ENCODE assay signal across 11 mouse cellular contexts in genomic region chr12:100398268-100398943, GRCm38 (mm10).
DNase-seq lines count a peak whose midpoint lies in the region; ATAC-seq lines count a peak whose summit lies in the region.
"Had no signal": no experiment of that assay in that cellular context is flagged by ENCODE, and none has a peak within 500 bp of the region (broad histone marks: within the 10 kb centered on the region; RNA-seq: fewer than 3 reads in every experiment).

No protein-coding gene starts in this region.

- no peak overlapping the region for H3K4me2 ChIP-seq in embryonic facial prominence, embryonic 12.5 days (replicated peaks)
- H3K4me2 ChIP-seq in lung, embryonic 15.5 days, result no peak overlapping the region
- H3K4me2 ChIP-seq in hindbrain, embryonic 14.5 days (replicated peaks), result no peak overlapping the region
- H3K4me2 ChIP-seq in stomach, embryonic 14.5 days (replicated peaks; ENCODE audit: low read depth, low read length), result no peak overlapping the region

- H3K9ac ChIP-seq in embryonic facial prominence, embryonic 12.5 days, result no peak overlapping the region
- no peak overlapping the region for H3K9ac ChIP-seq in lung, embryonic 15.5 days
- no peak overlapping the region for H3K9ac ChIP-seq in hindbrain, embryonic 14.5 days
- H3K9ac ChIP-seq in stomach, embryonic 14.5 days (replicated peaks; ENCODE audit: low read depth, low read length), result no peak overlapping the region
- H3K9ac ChIP-seq: liver, embryonic 14.5 days had no signal

- no peaks in the 10 kb centered on the region for H3K9me3 ChIP-seq in embryonic facial prominence, embryonic 12.5 days
- H3K9me3 ChIP-seq in embryonic facial prominence, embryonic 10.5 days, result no peaks in the 10 kb centered on the region
- H3K9me3 ChIP-seq in lung, embryonic 15.5 days, result no peaks in the 10 kb centered on the region
- no peaks in the 10 kb centered on the region for H3K9me3 ChIP-seq in hindbrain, embryonic 14.5 days (ENCODE audit: control insufficient read depth, low read length)
- H3K9me3 ChIP-seq in stomach, embryonic 14.5 days (ENCODE audit: control insufficient read depth, low read depth, low read length), result no peaks in the 10 kb centered on the region

- H3K27me3 ChIP-seq in embryonic facial prominence, embryonic 12.5 days, result no peaks in the 10 kb centered on the region
- no peaks in the 10 kb centered on the region for H3K27me3 ChIP-seq in embryonic facial prominence, embryonic 10.5 days (replicated peaks; ENCODE audit: low read depth, poor library complexity, severe bottlenecking)
- no peaks in the 10 kb centered on the region for H3K27me3 ChIP-seq in lung, embryonic 15.5 days
- H3K27me3 ChIP-seq in hindbrain, embryonic 14.5 days (ENCODE audit: control insufficient read depth, insufficient read depth, low read length), result no peaks in the 10 kb centered on the region
- no peaks in the 10 kb centered on the region for H3K27me3 ChIP-seq in stomach, embryonic 14.5 days (ENCODE audit: control insufficient read depth, insufficient read depth, low read length)

- 66% methylated on average over 8 of the region's 8 CpGs for WGBS in embryonic facial prominence, embryonic 12.5 days
- 84% methylated on average over 8 of the region's 8 CpGs for WGBS in embryonic facial prominence, embryonic 10.5 days
- 59% methylated on average over 8 of the region's 8 CpGs for WGBS in lung, embryonic 15.5 days
- 56% methylated on average over 8 of the region's 8 CpGs for WGBS in hindbrain, embryonic 14.5 days
- WGBS in stomach, embryonic 14.5 days, result 55% methylated on average over 8 of the region's 8 CpGs

- H3K27ac ChIP-seq in embryonic facial prominence, embryonic 12.5 days, result peak overlapping the region; percentile 60; the same call in 1 of the 2 replicates
- no peak overlapping the region for H3K27ac ChIP-seq in embryonic facial prominence, embryonic 10.5 days (replicated peaks)
- peak overlapping the region; percentile 61 for H3K27ac ChIP-seq in lung, embryonic 15.5 days
- peak overlapping the region; percentile 60 for H3K27ac ChIP-seq in hindbrain, embryonic 14.5 days
- peak overlapping the region; percentile 48; the same call in 1 of the 2 replicates for H3K27ac ChIP-seq in stomach, embryonic 14.5 days (ENCODE audit: low read length)
- H3K27ac ChIP-seq: liver, embryonic 14.5 days had no signal

- H3K4me1 ChIP-seq in embryonic facial prominence, embryonic 12.5 days, result peaks cover 13% of the 10 kb centered on the region; the same call in 1 of the 2 replicates
- H3K4me1 ChIP-seq in embryonic facial prominence, embryonic 10.5 days, result peaks cover 6% of the 10 kb centered on the region
- peaks cover 12% of the 10 kb centered on the region for H3K4me1 ChIP-seq in lung, embryonic 15.5 days
- peaks cover 8% of the 10 kb centered on the region for H3K4me1 ChIP-seq in hindbrain, embryonic 14.5 days (replicated peaks; ENCODE audit: control insufficient read depth, insufficient read depth, low read length)
- H3K4me1 ChIP-seq in stomach, embryonic 14.5 days (ENCODE audit: control insufficient read depth, insufficient read depth, low read length), result peaks cover 16% of the 10 kb centered on the region; the same call in 1 of the 2 replicates

- peaks cover 29% of the 10 kb centered on the region for H3K36me3 ChIP-seq in embryonic facial prominence, embryonic 12.5 days
- peaks cover 69% of the 10 kb centered on the region for H3K36me3 ChIP-seq in embryonic facial prominence, embryonic 10.5 days (replicated peaks)
- H3K36me3 ChIP-seq in lung, embryonic 15.5 days, result peaks cover 17% of the 10 kb centered on the region; the same call in 1 of the 2 replicates
- H3K36me3 ChIP-seq in hindbrain, embryonic 14.5 days (replicated peaks; ENCODE audit: control insufficient read depth, insufficient read depth), result peaks cover 31% of the 10 kb centered on the region
- peaks cover 12% of the 10 kb centered on the region; the same call in 1 of the 2 replicates for H3K36me3 ChIP-seq in stomach, embryonic 14.5 days (ENCODE audit: control insufficient read depth, insufficient read depth, low read length)

- DNase-seq in embryonic facial prominence, embryonic 10.5 days (ENCODE audit: low spot score), result no peak
- DNase-seq in lung, postnatal 4 days, result no peak
- DNase-seq in hindbrain, embryonic 14.5 days (ENCODE audit: low spot score), result no peak
- DNase-seq in right cerebral cortex, postnatal 14 days, result no peak
- DNase-seq in cerebellum, postnatal 14 days, result no peak
- DNase-seq: kidney, adult 11 months; thymus, postnatal 25 days had no signal

- ATAC-seq in embryonic facial prominence, embryonic 12.5 days (ENCODE audit: insufficient number of reproducible peaks, insufficient read depth, low FRiP score, low TSS enrichment), result no peak
- peak; percentile 25; the same call in 1 of the 2 replicates for ATAC-seq in lung, embryonic 15.5 days (ENCODE audit: borderline replicate concordance, extremely low read depth, low FRiP score, low TSS enrichment)
- no peak for ATAC-seq in hindbrain, embryonic 14.5 days (ENCODE audit: low FRiP score)
- no peak for ATAC-seq in stomach, embryonic 14.5 days (ENCODE audit: insufficient number of reproducible peaks, insufficient read depth, low FRiP score, low read depth)

- no peak overlapping the region for H3K4me3 ChIP-seq in embryonic facial prominence, embryonic 12.5 days
- H3K4me3 ChIP-seq in embryonic facial prominence, embryonic 10.5 days, result no peak overlapping the region
- no peak overlapping the region for H3K4me3 ChIP-seq in lung, embryonic 15.5 days
- H3K4me3 ChIP-seq in hindbrain, embryonic 14.5 days (replicated peaks; ENCODE audit: low read length), result no peak overlapping the region
- no peak overlapping the region for H3K4me3 ChIP-seq in stomach, embryonic 14.5 days (ENCODE audit: low read depth, low read length)
